ENCODE assay signal across 26 mouse cellular contexts in genomic region chr10:93703946-93704345, GRCm38 (mm10).
A peak's percentile ranks its signal among the peaks of the same experiment; 100 is the strongest.
DNase-seq lines count a peak whose midpoint lies in the region; ATAC-seq lines count a peak whose summit lies in the region.
"Had no signal": no experiment of that assay in that cellular context is flagged by ENCODE, and none has a peak within 500 bp of the region (broad histone marks: within the 10 kb centered on the region; RNA-seq: fewer than 3 reads in every experiment).

No protein-coding gene starts in this region.

- no peaks in the 10 kb centered on the region for H3K9me3 ChIP-seq in kidney, embryonic 14.5 days (ENCODE audit: control insufficient read depth, low read length)
- H3K9me3 ChIP-seq: forebrain, embryonic 10.5 days; forebrain, embryonic 13.5 days; heart, embryonic 12.5 days; heart, embryonic 15.5 days; hindbrain, embryonic 10.5 days; hindbrain, embryonic 13.5 days had no signal

- 84% methylated on average over 4 of the region's 4 CpGs for WGBS in kidney, embryonic 14.5 days

- H3K27ac ChIP-seq in kidney, embryonic 14.5 days (ENCODE audit: low read depth, low read length) = no peak overlapping the region
- H3K27ac ChIP-seq: forebrain, embryonic 10.5 days; forebrain, embryonic 13.5 days; heart, embryonic 15.5 days; hindbrain, embryonic 10.5 days; hindbrain, embryonic 13.5 days had no signal

- ATAC-seq in kidney, embryonic 14.5 days (ENCODE audit: low FRiP score, low TSS enrichment) = no peak
- ATAC-seq: activated CD4-positive, CD25-positive, alpha-beta regulatory T cell, adult 4 months; CD4-positive, CD25-positive, alpha-beta regulatory T cell, adult 4 months; forebrain, embryonic 13.5 days; forebrain, embryonic 16.5 days; hindbrain, embryonic 16.5 days had no signal

- H3K4me2 ChIP-seq in kidney, embryonic 14.5 days (replicated peaks; ENCODE audit: low read depth, low read length) = no peak overlapping the region
- H3K4me2 ChIP-seq: forebrain, embryonic 13.5 days; heart, embryonic 12.5 days; heart, embryonic 15.5 days; hindbrain, embryonic 13.5 days had no signal

- H3K4me1 ChIP-seq in kidney, embryonic 14.5 days (ENCODE audit: control insufficient read depth, insufficient read depth, low read length) = no peaks in the 10 kb centered on the region

- H3K27me3 ChIP-seq in kidney, embryonic 14.5 days (ENCODE audit: control insufficient read depth, insufficient read depth, low read length) = no peaks in the 10 kb centered on the region
- H3K27me3 ChIP-seq: forebrain, embryonic 13.5 days; heart, embryonic 12.5 days; heart, embryonic 15.5 days; hindbrain, embryonic 13.5 days had no signal

- H3K36me3 ChIP-seq in kidney, embryonic 14.5 days (ENCODE audit: control insufficient read depth, insufficient read depth, low read length) = no peaks in the 10 kb centered on the region
- H3K36me3 ChIP-seq: heart, embryonic 12.5 days; heart, embryonic 15.5 days had no signal

- peak; percentile 51 for DNase-seq in kidney, adult 11 months
- no peak for DNase-seq in kidney, postnatal 4 days
- DNase-seq in kidney, adult 8-10 months = peak; percentile 63 to 76
- peak; percentile 76 for DNase-seq in kidney, adult 9 months
- peak; percentile 16 to 47 for DNase-seq in kidney, postnatal 25 days
- no peak for DNase-seq in adrenal gland, postnatal 25 days
- no peak for DNase-seq in thymus, postnatal 36 days
- DNase-seq: adrenal gland, postnatal 10 days; cerebellum, adult 11 months; cerebellum, postnatal 10 days; cerebellum, postnatal 36 days; gastrocnemius, postnatal 25 days; heart, adult 18-20 months; heart, postnatal 10 days; heart, postnatal 36 days had no signal

- H3K9ac ChIP-seq in kidney, embryonic 14.5 days (ENCODE audit: low read depth, low read length) = no peak overlapping the region
- H3K9ac ChIP-seq: forebrain, embryonic 13.5 days; heart, embryonic 12.5 days; heart, embryonic 15.5 days; hindbrain, embryonic 13.5 days had no signal

- no peak overlapping the region for H3K4me3 ChIP-seq in kidney, embryonic 14.5 days (ENCODE audit: low read length)
- H3K4me3 ChIP-seq: forebrain, embryonic 10.5 days; forebrain, embryonic 13.5 days; heart, embryonic 12.5 days; heart, embryonic 15.5 days; hindbrain, embryonic 10.5 days; hindbrain, embryonic 13.5 days had no signal

Comparison
In these comparisons a context has a peak if more than half of its experiments do, and no peak if none do; other contexts are left out.
1. DNase-seq: peak in kidney, adult 11 months (single experiment), kidney, adult 8-10 months (2 of 2), kidney, adult 9 months (single experiment) and kidney, postnatal 25 days (2 of 2); none in kidney, postnatal 4 days (0 of 2), adrenal gland, postnatal 25 days (single experiment) and thymus, postnatal 36 days (0 of 2).